Mouse (Mus musculus) heart, adult 18-20 months (tissue): ENCODE data around the gene Wdfy4. TPM values are rescaled to one million over a fixed set of nuclear protein-coding genes. Genes with fewer than 3 reads are reported as not detected.

Experiments
- DNase-seq, 2 experiments: peaks; one replicate each; pipeline ENCODE4 v3.0.0; 2021 to 2022; ENCODE audit warnings: mixed read lengths in 1 of 2
- long read RNA-seq, 2 experiments: library from polyadenylated mRNA; stranded (forward); transcript quantifications; one replicate each; pipeline ENCODE4 v2.0.0; 2021
- total RNA-seq, 2 experiments: library from RNA; stranded (reverse); gene quantifications; 2 replicates each; pipeline ENCODE4 v1.2.3; 2021

The Wdfy4 gene
- 1 to 10 TPM; 4.0 to 7.5 TPM for total RNA-seq
- long read RNA-seq, experiment 1 = 0 reads
- long read RNA-seq, experiment 2, partial matches to known transcripts = 0 of 1 reads
- long read RNA-seq, experiment 2, other reads (novel, unspliced or antisense) = 1 of 1 reads

- DNase-seq = peak; percentile 25 to 70
These were observed at the start of gene Wdfy4 for GRCm38 (mm10) chr14:33185068-33185800. Gene Wdfy4, minus strand, starts transcription at chr14:33185508.

GRCm38 (mm10) chr14:33232048-33232447 is 46.7 kb upstream of the Wdfy4 start:
- DNase-seq = peak; percentile 31 to 76

GRCm38 (mm10) chr14:33231311-33231710 is 46.0 kb upstream of the Wdfy4 start:
- no peak for DNase-seq

- DNase-seq = no peak
These were observed 45.4 kb upstream of the Wdfy4 start for GRCm38 (mm10) chr14:33230672-33231071.

GRCm38 (mm10) chr14:33225235-33225634 is 39.9 kb upstream of the Wdfy4 start:
- no peak for DNase-seq

- DNase-seq = peak in 1 of 2 experiments; percentile 49
These were observed 31.3 kb upstream of the Wdfy4 start for GRCm38 (mm10) chr14:33216343-33217208.

GRCm38 (mm10) chr14:33215163-33215562 is 29.9 kb upstream of the Wdfy4 start:
- no peak for DNase-seq

GRCm38 (mm10) chr14:33214767-33215128 is 29.4 kb upstream of the Wdfy4 start:
- no peak for DNase-seq

GRCm38 (mm10) chr14:33213823-33214766 is 28.8 kb upstream of the Wdfy4 start, which contains the start of gene Arhgap22:
Gene Arhgap22, plus strand, starts transcription at chr14:33214026.
- peak; percentile 83 to 88 for DNase-seq

- DNase-seq = no peak
These were observed 27.6 kb upstream of the Wdfy4 start for GRCm38 (mm10) chr14:33212958-33213309.

- no peak for DNase-seq
These were observed 27.1 kb upstream of the Wdfy4 start for GRCm38 (mm10) chr14:33212271-33212957.

- DNase-seq = no peak
These were observed 25.5 kb upstream of the Wdfy4 start for GRCm38 (mm10) chr14:33210806-33211205.

- DNase-seq = no peak
These were observed 23.0 kb upstream of the Wdfy4 start for GRCm38 (mm10) chr14:33208331-33208730.

- DNase-seq = peak in 1 of 2 experiments; percentile 28
These were observed 21.7 kb upstream of the Wdfy4 start for GRCm38 (mm10) chr14:33207011-33207410.

GRCm38 (mm10) chr14:33205280-33205965 is 20.1 kb upstream of the Wdfy4 start:
- DNase-seq = peak in 1 of 2 experiments; percentile 16

GRCm38 (mm10) chr14:33203777-33204176 is 18.5 kb upstream of the Wdfy4 start:
- DNase-seq = no peak

GRCm38 (mm10) chr14:33202885-33203284 is 17.6 kb upstream of the Wdfy4 start:
- DNase-seq = no peak

- no peak for DNase-seq
These were observed 16.9 kb upstream of the Wdfy4 start for GRCm38 (mm10) chr14:33202161-33202560.

GRCm38 (mm10) chr14:33194241-33194640 is 8.9 kb upstream of the Wdfy4 start:
- DNase-seq = no peak

- DNase-seq = no peak
These were observed 8.5 kb upstream of the Wdfy4 start for GRCm38 (mm10) chr14:33193762-33194161.

GRCm38 (mm10) chr14:33190646-33191045 is 5.3 kb upstream of the Wdfy4 start:
- DNase-seq = no peak
